Mouse (Mus musculus) kidney, adult 18-20 months (tissue): ENCODE measurements around the gene Ptprcap.
A peak's percentile ranks its signal among the peaks of the same experiment; 100 is the strongest.
"Not testable (repeated sequence)": the region's sequence is repeated elsewhere in the genome, so short reads cannot be mapped to it uniquely, and the experiment has no call there.

Experiments used
- DNase-seq: peaks from one replicate; pipeline ENCODE4 v3.0.0; 2021

Gene Ptprcap

DNA sequence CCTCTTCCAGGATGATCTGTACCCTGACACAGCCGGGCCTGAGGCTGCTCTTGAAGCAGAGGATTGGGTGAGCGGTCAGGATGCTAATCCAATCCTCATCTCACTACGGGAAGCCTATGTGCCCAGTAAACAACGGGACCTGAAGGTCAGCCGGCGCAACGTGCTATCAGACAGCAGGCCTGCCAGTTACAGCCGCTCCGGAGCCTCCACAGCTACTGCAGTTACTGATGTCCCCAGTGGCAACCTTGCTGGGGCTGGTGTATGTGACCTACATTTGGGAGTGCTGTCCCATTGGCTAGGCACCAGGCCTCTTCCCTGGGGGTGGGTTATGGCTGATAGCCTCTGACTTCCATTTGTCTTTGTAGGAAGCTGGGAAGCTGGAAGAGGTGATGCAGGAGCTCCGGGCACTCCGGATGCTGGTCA lies at the start of gene Ptprcap:
TSS of gene Ptprcap (plus strand) at position 373 of the 423 bp plus-strand sequence.
- DNase-seq = no peak

GRCm38 (mm10) chr19:4103792-4104191 lies 49.6 kb upstream of the Ptprcap start:
- no peak for DNase-seq

DNA sequence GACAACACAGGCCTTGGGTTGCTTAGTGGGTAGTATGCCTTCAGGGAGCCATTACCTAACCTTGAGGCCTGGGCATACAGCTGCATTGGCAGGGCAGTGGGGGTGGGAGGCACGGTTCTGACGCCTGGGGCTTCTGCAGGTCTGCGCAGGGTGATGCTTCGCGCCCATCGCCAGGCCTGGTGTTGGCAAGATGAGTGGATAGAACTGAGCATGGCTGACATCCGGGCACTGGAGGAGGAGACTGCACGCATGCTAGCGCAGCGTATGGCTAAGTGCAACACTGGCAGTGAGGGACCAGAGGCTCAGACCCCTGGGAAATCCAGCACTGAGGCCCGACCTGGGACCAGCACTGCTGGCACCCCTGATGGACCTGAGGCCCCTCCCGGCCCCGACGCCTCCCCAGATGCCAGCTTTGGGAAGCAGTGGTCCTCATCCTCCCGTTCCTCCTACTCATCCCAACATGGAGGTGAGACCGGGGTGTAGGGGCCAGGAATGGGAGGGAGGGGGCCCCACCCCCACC lies 48.7 kb upstream of the Ptprcap start:
- DNase-seq = no peak

DNA sequence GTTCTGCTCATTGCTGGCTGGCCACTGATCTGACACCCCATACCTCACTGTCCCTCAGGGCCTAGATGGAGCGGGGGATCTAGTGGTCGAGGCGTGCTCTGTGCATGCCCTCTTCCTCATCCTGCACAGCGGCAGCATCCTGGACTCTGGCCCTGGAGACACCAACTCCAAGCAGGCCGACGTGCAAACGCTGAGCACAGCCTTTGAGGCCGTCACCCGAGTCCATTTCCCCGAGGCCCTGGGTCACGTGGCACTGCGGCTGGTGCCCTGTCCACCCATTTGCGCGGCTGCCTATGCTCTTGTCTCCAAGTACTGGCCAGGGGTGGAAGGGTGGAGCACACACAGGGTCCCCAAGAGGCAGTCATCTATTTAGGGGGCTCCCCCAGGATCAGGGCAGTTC lies 46.8 kb upstream of the Ptprcap start:
- DNase-seq = no peak

DNA sequence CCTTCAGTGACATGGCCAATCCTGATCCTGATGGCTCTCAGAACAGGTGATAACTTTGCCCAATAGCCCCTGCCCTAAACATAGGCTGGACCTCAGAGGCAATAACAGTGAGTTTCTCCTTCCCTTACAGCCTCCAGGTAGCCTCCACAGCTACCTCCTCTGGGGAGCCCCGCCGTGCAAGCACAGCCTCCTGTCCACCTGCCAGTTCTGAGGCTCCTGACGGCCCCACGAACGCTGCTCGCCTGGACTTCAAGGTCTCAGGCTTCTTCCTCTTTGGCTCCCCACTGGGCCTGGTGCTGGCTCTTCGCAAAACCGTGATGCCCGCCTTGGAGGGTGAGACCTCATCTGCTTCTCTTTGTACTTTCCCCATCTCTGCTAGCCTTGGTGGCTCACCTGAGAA lies 44.9 kb upstream of the Ptprcap start:
- DNase-seq = no peak

DNA sequence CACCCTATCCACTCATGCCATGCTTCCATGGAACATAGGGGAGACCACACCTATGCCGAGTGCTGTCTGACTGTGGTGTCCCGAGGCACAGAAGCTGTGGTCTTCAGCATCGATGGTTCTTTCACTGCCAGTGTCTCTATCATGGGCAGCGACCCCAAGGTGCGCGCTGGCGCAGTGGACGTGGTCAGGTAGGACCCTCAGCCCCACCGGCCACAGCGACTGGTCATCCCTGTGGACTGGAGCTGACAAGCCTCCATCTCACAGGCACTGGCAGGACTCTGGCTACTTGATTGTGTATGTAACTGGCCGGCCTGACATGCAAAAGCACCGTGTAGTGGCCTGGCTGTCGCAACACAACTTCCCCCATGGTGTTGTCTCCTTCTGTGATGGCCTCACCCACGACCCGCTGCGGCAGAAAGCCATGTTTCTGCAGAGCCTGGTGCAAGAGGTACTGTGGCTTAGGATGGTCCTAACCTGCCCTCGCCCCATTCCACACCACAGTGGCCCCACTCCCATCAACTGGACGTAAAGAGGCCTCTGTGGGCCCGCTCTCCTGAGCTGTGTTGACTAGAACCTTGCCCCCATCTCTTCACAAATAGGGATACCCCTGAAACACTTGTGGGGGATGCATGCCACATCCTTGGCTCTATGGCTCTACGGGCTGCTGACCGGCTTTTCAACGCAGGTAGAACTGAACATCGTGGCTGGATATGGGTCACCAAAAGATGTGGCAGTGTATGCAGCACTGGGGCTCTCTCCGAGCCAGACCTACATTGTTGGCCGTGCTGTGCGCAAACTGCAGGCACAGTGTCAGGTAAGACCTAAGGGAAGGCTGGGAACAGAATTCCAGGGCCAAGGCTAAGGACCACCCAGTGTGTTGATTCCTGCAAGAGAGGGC lies 41.1 kb upstream of the Ptprcap start:
- DNase-seq = no peak

DNA sequence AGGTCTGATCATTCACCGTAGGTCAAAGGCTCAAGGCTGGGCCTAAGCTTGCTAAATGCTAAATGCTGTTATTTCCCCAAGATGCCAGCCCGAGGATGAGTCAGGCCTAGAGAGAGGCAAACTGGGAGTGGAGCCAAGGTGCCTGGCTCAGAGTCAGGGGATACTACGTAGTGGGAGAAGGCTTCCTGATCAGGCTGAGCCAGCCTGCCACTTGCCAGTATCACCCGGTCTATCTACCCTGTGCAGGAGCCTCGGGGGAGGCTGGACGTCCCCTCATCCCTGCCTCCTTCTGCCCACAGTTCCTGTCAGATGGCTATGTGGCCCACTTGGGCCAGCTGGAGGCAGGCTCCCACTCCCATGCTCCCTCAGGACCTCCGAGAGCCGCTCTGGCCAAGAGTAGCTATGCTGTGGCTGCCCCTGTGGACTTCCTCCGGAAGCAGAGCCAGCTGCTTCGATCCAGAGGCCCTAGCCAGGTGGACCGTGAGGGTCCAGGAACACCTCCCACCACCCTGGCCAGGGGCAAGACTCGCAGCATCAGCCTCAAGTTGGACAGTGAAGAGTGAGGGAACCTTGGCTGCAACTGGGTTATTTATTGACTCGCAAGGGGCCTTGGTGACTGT lies 40.1 kb upstream of the Ptprcap start:
- DNase-seq = peak; percentile 86

GRCm38 (mm10) chr19:4113806-4114230 lies 39.6 kb upstream of the Ptprcap start:
- DNase-seq = peak; percentile 42

- no peak for DNase-seq
These were observed 38.9 kb upstream of the Ptprcap start for GRCm38 (mm10) chr19:4114551-4114950.

DNA sequence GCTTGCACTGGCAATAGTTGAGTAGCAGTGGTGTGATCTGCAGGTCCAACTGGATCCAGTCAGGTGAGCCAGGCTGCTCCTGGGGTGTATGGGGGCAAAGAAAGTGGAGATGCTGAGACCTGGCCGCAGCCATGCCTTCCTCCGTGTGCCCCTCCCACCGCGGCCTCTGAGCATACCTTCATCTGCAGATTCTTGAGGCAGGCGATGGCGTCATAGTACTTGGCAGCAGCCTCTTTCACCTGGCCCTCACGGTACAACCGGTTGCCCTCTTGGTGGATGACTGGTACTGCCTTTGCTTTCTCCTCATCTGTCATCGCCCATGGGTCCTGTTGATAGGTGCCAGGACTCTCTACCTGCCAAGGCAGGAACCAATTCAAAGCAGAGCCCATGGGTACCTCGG lies 38.3 kb upstream of the Ptprcap start:
- no peak for DNase-seq

DNA sequence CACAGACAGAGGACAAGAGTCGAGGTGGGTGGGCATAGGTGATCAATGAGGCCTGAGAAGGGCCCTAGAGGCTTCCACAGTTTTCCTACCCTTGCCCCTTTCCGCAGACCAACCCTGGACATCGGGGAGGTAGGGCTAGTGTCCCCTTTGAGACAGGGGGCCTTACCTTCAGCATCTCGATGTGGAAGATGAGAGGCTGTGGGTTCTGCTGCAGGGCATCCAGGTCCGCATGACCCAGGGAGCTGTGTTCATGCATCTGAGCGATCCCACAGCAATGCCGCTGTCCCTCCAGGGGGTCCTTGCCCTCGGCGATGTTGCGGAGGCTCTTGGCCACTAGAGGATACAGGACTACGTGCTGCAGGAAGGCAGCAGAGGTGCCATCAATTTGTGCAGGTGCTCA lies 37.6 kb upstream of the Ptprcap start:
- no peak for DNase-seq

DNA sequence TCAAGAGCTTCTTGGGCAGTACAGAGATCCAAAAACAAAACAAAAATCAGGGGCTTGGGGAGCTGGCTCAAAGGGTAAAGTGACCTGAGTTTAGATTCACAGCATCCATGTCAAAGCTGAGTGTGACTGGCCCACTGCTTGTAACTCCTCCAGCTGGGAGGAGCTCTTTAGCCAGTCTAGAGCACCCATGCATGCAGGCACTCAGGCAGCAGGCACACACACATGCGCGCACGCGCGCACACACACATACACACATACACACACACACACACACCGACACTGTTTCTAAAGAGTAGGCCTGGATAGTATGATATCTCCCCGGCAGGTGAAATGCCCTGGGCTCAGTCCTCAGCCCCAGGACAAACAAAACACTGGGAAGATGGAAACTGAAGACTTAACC lies 36.4 kb upstream of the Ptprcap start:
- no peak for DNase-seq

GRCm38 (mm10) chr19:4118350-4118749 lies 35.1 kb upstream of the Ptprcap start:
- DNase-seq = no peak

- no peak for DNase-seq
These were observed 33.5 kb upstream of the Ptprcap start for GRCm38 (mm10) chr19:4119716-4120487.

DNA sequence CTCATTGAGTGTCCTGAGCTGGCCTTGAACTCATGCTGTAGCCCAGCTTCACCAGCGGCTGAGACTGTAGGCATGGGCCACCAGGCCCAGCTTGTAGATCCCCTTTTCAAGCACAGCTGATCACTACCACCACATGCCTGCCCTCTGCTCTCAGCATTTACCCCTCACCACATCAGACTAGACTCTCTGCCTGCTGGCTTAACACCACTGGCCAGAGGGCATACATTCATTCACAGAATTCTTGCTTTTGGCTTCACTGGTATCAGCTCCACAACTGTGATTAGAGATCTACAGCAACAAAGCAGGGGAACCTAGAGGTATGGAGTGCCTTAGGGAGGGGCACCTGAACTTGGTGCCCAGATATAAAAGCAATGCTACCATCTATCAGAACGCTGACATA lies 32.9 kb upstream of the Ptprcap start:
- no peak for DNase-seq

DNA sequence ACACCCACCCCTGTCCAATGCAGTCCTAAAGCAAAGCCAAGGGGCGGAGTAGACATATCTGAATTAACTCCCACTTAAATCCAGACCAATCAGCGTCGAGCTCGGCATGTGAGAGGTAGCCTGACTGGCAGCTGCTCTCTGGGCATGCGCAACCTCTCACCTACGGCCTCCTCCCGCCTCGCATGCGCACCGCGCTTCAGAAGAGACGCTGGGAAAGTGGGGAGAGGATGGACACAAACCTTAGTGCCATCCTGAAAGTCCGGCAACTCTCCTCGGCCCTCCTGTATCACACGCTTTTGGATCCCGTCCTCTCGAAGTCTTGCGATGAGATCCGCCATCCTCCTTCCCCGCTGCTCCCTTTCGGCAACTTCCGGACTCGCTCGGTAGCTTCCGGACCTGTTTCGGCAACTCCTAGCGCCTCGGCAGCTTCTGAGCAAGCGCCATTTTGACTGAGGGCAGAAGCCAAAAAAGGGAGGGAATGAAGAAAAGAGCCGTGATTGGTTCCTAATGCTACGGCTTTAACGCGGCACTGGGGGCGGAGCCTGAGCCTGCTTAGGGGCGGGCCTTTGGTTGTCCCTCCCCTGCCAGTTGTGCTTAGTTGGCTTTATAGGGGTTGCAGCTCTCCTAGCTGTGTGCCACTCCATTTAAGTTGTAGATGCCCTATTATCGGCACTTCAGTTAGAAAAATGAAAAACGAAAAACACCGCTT lies 32.2 kb upstream of the Ptprcap start:
- peak; percentile 99 for DNase-seq

DNA sequence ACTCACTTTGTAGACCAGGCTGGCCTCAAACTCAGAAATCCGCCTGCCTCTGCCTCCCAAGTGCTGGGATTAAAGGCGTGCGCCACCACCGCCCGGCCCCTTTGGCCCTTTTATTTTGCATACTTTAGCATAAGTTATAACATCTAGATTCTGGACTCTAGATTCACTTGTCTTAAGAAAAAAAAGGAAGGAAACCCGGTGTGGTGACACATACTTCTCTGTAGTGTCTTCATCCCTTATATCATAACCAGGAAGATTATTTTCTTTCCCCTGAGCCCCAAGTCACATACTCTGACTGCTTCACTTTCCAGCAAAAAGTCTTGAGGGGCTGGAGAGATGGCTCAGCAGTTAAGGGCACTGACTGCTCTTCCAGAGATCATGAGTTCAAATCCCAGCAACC lies 31.5 kb upstream of the Ptprcap start:
- not testable (repeated sequence) for DNase-seq

GRCm38 (mm10) chr19:4122411-4123370 lies 30.7 kb upstream of the Ptprcap start:
- DNase-seq = no peak

GRCm38 (mm10) chr19:4124432-4124831 lies 29.0 kb upstream of the Ptprcap start:
- no peak for DNase-seq

- DNase-seq = not testable (repeated sequence)
These were observed 28.1 kb upstream of the Ptprcap start for GRCm38 (mm10) chr19:4125268-4125667.
